Mouse (Mus musculus) kidney, embryonic 14.5 days (tissue): ENCODE results near the gene Nwd1. TPM values are rescaled to one million over a fixed set of nuclear protein-coding genes. Genes with fewer than 3 reads are reported as not detected.
A peak's percentile ranks its signal among the peaks of the same experiment; 100 is the strongest.

Source experiments
- ATAC-seq: fragments of 200-750 bp; cut with Nextera tagmentation; 2 replicates; pipeline ENCODE4 v1.8.0; 2017; ENCODE audit warnings: moderate number of reproducible peaks, mild to moderate bottlenecking, moderate TSS enrichment, moderate library complexity; ENCODE audit not compliant: low FRiP score, low TSS enrichment
- H3K27ac ChIP-seq: fragments of 300-500 bp; sonication (generic); 2 replicates; pipeline ENCODE4 v1.5.1; 2014; ENCODE audit warnings: low read depth, mild to moderate bottlenecking, low read length, moderate library complexity, mixed read lengths
- H3K27me3 ChIP-seq: fragments of 300-500 bp; sonication (generic); 2 replicates; pipeline ENCODE4 v1.6.1; 2014; ENCODE audit warnings: mild to moderate bottlenecking, low read length; ENCODE audit not compliant: control insufficient read depth, insufficient read depth
- H3K36me3 ChIP-seq: fragments of 300-500 bp; sonication (generic); 2 replicates; pipeline ENCODE4 v1.6.1; 2014; ENCODE audit warnings: low read length, mixed read lengths; ENCODE audit not compliant: control insufficient read depth, insufficient read depth
- H3K4me1 ChIP-seq: fragments of 300-500 bp; sonication (generic); 2 replicates; pipeline ENCODE4 v1.6.1; 2014; ENCODE audit warnings: low read length, mixed read lengths; ENCODE audit not compliant: control insufficient read depth, insufficient read depth
- H3K4me2 ChIP-seq: fragments of 300-500 bp; sonication (generic); replicated peaks from 2 replicates; pipeline ENCODE4 v1.6.1; 2014; ENCODE audit warnings: low read depth, mild to moderate bottlenecking, low read length
- H3K4me3 ChIP-seq: fragments of 300-500 bp; sonication (generic); 2 replicates; pipeline ENCODE4 v1.5.1; 2014; ENCODE audit warnings: mild to moderate bottlenecking, low read length
- H3K9ac ChIP-seq: fragments of 300-500 bp; sonication (generic); 2 replicates; pipeline ENCODE4 v1.6.1; 2014; ENCODE audit warnings: low read depth, mild to moderate bottlenecking, low read length, moderate library complexity
- H3K9me3 ChIP-seq: fragments of 300-500 bp; sonication (generic); 2 replicates; pipeline ENCODE4 v1.6.1; 2016; ENCODE audit warnings: low read length; ENCODE audit not compliant: control insufficient read depth
- whole genome bisulfite sequencing: fragments of 180-500 bp; shearing (Covaris S2); extraction: QIAGEN DNeasy Blood & Tissue Kit; methylation state at CpG from one replicate; pipeline ENCODE4 v1.1.7; 2014; 5-methylcytosine and 5-hydroxymethylcytosine counted together
- microRNA-seq: library from miRNA; unstranded; fragments of <30 nt; microRNA quantifications from one replicate; pipeline ENCODE4, GENCODE M21; 2016
- polyA plus RNA-seq: library from polyadenylated mRNA; unstranded; fragments of >200 nt; fragmentation: Nextera tagmentation; extraction: Ambion mirVana; gene quantifications from 2 replicates; pipeline ENCODE4 v1.2.1, GENCODE M21; 2014

The Nwd1 gene
- polyA plus RNA-seq, 1 experiment from 2014 or later: not detected

GRCm38 (mm10) chr8:72762306-72762705 lies 115.8 kb downstream of the Nwd1 start:
- Histone ChIP-seq H3K4me1 (no peaks in the 10 kb centered on the region), H3K9ac (no peak overlapping the region), H3K4me3 (no peak overlapping the region), H3K36me3 (peaks cover 12% of the 10 kb centered on the region), H3K27me3 (no peaks in the 10 kb centered on the region), H3K4me2 (no peak overlapping the region; the same call in 1 of the 2 replicates), H3K27ac (no peak overlapping the region), H3K9me3 (no peaks in the 10 kb centered on the region)
- ATAC-seq: no peak
- WGBS: 91% methylated on average over 12 of the region's 12 CpGs

GRCm38 (mm10) chr8:72765696-72766095 lies 119.2 kb downstream of the Nwd1 start:
- Histone ChIP-seq H3K4me2 (no peak overlapping the region), H3K9ac (no peak overlapping the region), H3K9me3 (no peaks in the 10 kb centered on the region), H3K4me3 (no peak overlapping the region), H3K4me1 (no peaks in the 10 kb centered on the region), H3K36me3 (no peaks in the 10 kb centered on the region), H3K27me3 (no peaks in the 10 kb centered on the region), H3K27ac (no peak overlapping the region)
- 76% methylated on average over 4 of the region's 4 CpGs for WGBS
- peak; percentile 41; the same call in 1 of the 2 replicates for ATAC-seq

- Histone ChIP-seq H3K4me2 (no peak overlapping the region), H3K9ac (no peak overlapping the region), H3K9me3 (no peaks in the 10 kb centered on the region), H3K36me3 (no peaks in the 10 kb centered on the region), H3K4me3 (no peak overlapping the region), H3K27ac (no peak overlapping the region), H3K4me1 (no peaks in the 10 kb centered on the region), H3K27me3 (no peaks in the 10 kb centered on the region)
- no peak for ATAC-seq
- WGBS: 30% methylated on average over 7 of the region's 7 CpGs
Observed at GRCm38 (mm10) chr8:72766777-72767176, 120.3 kb downstream of the Nwd1 start.

Small RNA genes lying within 50 kb of the gene (microRNA-seq; reads per million reads assigned to microRNA genes)
- not detected for gene Gm26237

Other genes starting within 250 kb of the Nwd1 start
- 40.7 and 72.3 TPM in 2 replicates for gene Eps15l1, start 225.3 kb upstream of the Nwd1 start, polyA plus RNA-seq
- gene Calr3, start 202.8 kb upstream of the Nwd1 start, polyA plus RNA-seq: 1.6 and 2.1 TPM in 2 replicates
- 13.9 and 14.6 TPM in 2 replicates for gene 1700030K09Rik, start 202.8 kb upstream of the Nwd1 start, polyA plus RNA-seq
- 57.0 and 72.0 TPM in 2 replicates for gene Cherp, start 171.5 kb upstream of the Nwd1 start, polyA plus RNA-seq
- 10.8 and 19.7 TPM in 2 replicates for gene Slc35e1, start 154.1 kb upstream of the Nwd1 start, polyA plus RNA-seq
- 11.1 and 15.8 TPM in 2 replicates for gene Med26, start 98.4 kb upstream of the Nwd1 start, polyA plus RNA-seq
- gene Smim7, start 75.6 kb upstream of the Nwd1 start, polyA plus RNA-seq: 129 and 142 TPM in 2 replicates
- gene Tmem38a, start 74.7 kb upstream of the Nwd1 start, polyA plus RNA-seq: 13.5 and 17.0 TPM in 2 replicates
- gene Sin3b, start 76.6 kb downstream of the Nwd1 start, polyA plus RNA-seq: 165 and 182 TPM in 2 replicates
- 3.3 and 3.7 TPM in 2 replicates for gene F2rl3, start 115.2 kb downstream of the Nwd1 start, polyA plus RNA-seq